Mouse (Mus musculus) bone marrow macrophage, adult 2 months (primary cell): Measurements from ENCODE around the gene Ikzf2.

Source experiments
- CTCF ChIP-seq: IDR thresholded peaks from 2 replicates; pipeline ENCODE4 v1.5.1; 2012; ENCODE audit warnings: low read depth, mild to moderate bottlenecking, low read length, moderate library complexity
- POLR2A ChIP-seq: IDR thresholded peaks from 2 replicates; pipeline ENCODE4 v1.6.1; 2012; ENCODE audit warnings: mild to moderate bottlenecking, low read depth, low read length, borderline replicate concordance

- TF ChIP-seq CTCF = no peak
- no peak for TF ChIP-seq POLR2A
Observed at GRCm38 (mm10) chr1:69537619-69538018, 149.4 kb downstream of the Ikzf2 start.
